Mouse (Mus musculus) liver, embryonic 15.5 days (tissue): ENCODE data around the gene Pak6. TPM values are rescaled to one million over a fixed set of nuclear protein-coding genes. Genes with fewer than 3 reads are reported as not detected.
A peak's percentile ranks its signal among the peaks of the same experiment; 100 is the strongest.

ENCODE experiments used
- ATAC-seq: fragments of 200-750 bp; cut with Nextera tagmentation; 2 replicates; pipeline ENCODE4 v1.8.0; 2017; ENCODE audit warnings: moderate number of reproducible peaks, mild to moderate bottlenecking, moderate library complexity; ENCODE audit not compliant: insufficient read depth
- H3K27ac ChIP-seq: fragments of 300-500 bp; sonication (generic); replicated peaks from 2 replicates; pipeline ENCODE4 v1.5.1; 2015; ENCODE audit warnings: mild to moderate bottlenecking, inconsistent platforms
- H3K27me3 ChIP-seq: fragments of 300-500 bp; sonication (generic); 2 replicates; pipeline ENCODE4 v1.6.1; 2015; ENCODE audit warnings: mild to moderate bottlenecking, inconsistent platforms
- H3K36me3 ChIP-seq: fragments of 300-500 bp; sonication (generic); replicated peaks from 2 replicates; pipeline ENCODE4 v1.6.1; 2015; ENCODE audit warnings: moderate library complexity, mild to moderate bottlenecking, inconsistent platforms
- H3K4me1 ChIP-seq: fragments of 300-500 bp; sonication (generic); replicated peaks from 2 replicates; pipeline ENCODE4 v1.6.1; 2015; ENCODE audit warnings: inconsistent platforms
- H3K4me2 ChIP-seq: fragments of 300-500 bp; sonication (generic); 2 replicates; pipeline ENCODE4 v1.6.1; 2015; ENCODE audit warnings: moderate library complexity, mild to moderate bottlenecking, inconsistent platforms
- H3K4me3 ChIP-seq: fragments of 300-500 bp; sonication (generic); replicated peaks from 2 replicates; pipeline ENCODE4 v1.5.1; 2015; ENCODE audit warnings: mild to moderate bottlenecking, inconsistent platforms
- H3K9ac ChIP-seq: fragments of 300-500 bp; sonication (generic); 2 replicates; pipeline ENCODE4 v1.6.1; 2015; ENCODE audit warnings: moderate library complexity, mild to moderate bottlenecking, inconsistent platforms
- H3K9me3 ChIP-seq: fragments of 300-500 bp; sonication (generic); replicated peaks from 2 replicates; pipeline ENCODE4 v1.6.1; 2016; ENCODE audit warnings: inconsistent platforms
- WGBS: fragments of 180-500 bp; shearing (Covaris S2); methylation state at CpG from one replicate; pipeline ENCODE4 v1.1.7; 2015; ENCODE audit warnings: mixed read lengths; ENCODE audit not compliant: insufficient replicate concordance; 5-methylcytosine and 5-hydroxymethylcytosine counted together
- polyA plus RNA-seq: library from polyadenylated mRNA; unstranded; fragments of >200 nt; fragmentation: Nextera tagmentation; extraction: Ambion mirVana; gene quantifications from 2 replicates; pipeline ENCODE4 v1.2.1, GENCODE M21; 2015

Pak6 gene
- polyA plus RNA-seq, 1 experiment from 2014 or later: 0.45 TPM

GRCm38 (mm10) chr2:118682544-118683260 is 19.6 kb downstream of the Pak6 start:
- H3K4me1 ChIP-seq: peaks cover 9% of the 10 kb centered on the region
- no peak for ATAC-seq
- no peaks in the 10 kb centered on the region for H3K36me3 ChIP-seq
- H3K4me2 ChIP-seq: no peak overlapping the region
- H3K9me3 ChIP-seq: no peaks in the 10 kb centered on the region
- H3K27me3 ChIP-seq: peaks cover 43% of the 10 kb centered on the region
- no peak overlapping the region for H3K9ac ChIP-seq
- H3K27ac ChIP-seq: no peak overlapping the region
- WGBS: 39% methylated on average over 8 of the region's 8 CpGs
- H3K4me3 ChIP-seq: no peak overlapping the region

DNA sequence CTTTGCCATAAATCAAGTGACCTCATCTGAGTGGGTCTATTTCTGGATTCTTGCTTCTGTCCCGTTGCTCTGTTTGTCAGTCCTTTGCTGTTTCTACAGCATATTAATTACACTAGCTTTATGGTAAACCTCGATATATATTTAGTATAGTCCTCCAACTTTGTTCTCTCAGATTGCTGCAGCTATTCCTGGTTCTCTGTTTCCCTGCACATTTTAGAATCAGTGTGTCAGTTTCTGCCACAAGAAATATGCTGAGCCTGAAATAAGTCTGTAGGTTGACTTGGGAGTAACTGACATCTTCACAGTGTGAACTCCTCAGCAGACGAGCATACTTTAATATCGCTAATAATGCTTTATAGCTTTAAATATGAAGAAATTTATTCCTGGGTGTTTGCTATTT is 22.0 kb downstream of the Pak6 start:
- H3K27me3 ChIP-seq: peaks cover 32% of the 10 kb centered on the region
- peaks cover 5% of the 10 kb centered on the region for H3K4me1 ChIP-seq
- no peak overlapping the region for H3K4me2 ChIP-seq
- no peaks in the 10 kb centered on the region for H3K9me3 ChIP-seq
- H3K36me3 ChIP-seq: no peaks in the 10 kb centered on the region
- H3K9ac ChIP-seq: no peak overlapping the region
- no peak for ATAC-seq
- 71% methylated on average over 4 of the region's 4 CpGs for WGBS
- H3K4me3 ChIP-seq: no peak overlapping the region
- no peak overlapping the region for H3K27ac ChIP-seq

DNA sequence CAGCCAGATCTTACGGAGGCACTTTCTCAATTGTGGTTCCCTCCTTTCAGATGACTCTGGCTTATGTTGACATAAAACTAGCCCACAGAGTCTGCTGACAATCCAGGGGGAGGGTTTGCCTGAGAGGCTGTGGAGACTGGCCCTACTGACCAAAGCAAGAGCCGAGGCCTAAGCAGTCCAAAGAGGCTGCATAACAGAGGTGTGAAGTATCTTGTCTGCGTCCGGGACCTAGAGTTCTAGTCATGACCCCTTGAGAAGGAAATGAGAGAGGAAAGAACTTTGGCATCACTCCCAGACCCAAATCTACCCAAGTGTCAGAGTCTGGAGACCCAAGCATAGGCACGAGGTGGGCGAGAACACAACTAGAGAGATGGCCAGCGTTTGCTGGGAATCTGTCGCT is 23.6 kb downstream of the Pak6 start:
- Histone ChIP-seq H3K9me3 (no peaks in the 10 kb centered on the region), H3K36me3 (no peaks in the 10 kb centered on the region), H3K4me2 (no peak overlapping the region), H3K4me1 (peaks cover 5% of the 10 kb centered on the region), H3K27me3 (peaks cover 29% of the 10 kb centered on the region; the same call in 1 of the 2 replicates), H3K9ac (no peak overlapping the region), H3K27ac (no peak overlapping the region), H3K4me3 (no peak overlapping the region)
- no peak for ATAC-seq
- WGBS: 63% methylated on average over 8 of the region's 8 CpGs

DNA sequence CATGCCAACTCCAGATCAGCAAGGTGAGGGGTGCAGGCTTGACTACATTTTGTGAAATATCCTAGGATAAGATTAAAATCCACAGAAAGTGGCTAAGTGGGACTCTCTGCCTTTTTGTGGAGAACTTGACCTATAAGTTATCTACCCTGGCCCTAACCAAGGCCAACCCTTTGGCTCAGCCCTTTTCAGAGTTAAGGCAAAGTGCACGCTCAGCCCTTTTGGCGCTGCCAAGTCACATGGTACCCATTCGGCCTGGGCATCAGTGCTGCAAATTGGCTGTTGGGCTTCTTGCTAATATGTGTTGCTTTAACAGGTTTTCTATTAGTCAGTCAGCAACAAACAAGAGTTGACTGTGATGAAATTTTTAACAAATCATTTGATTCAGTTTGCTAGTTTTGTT is 24.7 kb downstream of the Pak6 start:
- H3K9ac ChIP-seq: no peak overlapping the region
- H3K4me2 ChIP-seq: no peak overlapping the region
- WGBS: 79% methylated on average over 3 of the region's 3 CpGs
- no peak overlapping the region for H3K4me3 ChIP-seq
- H3K9me3 ChIP-seq: no peaks in the 10 kb centered on the region
- peaks cover 21% of the 10 kb centered on the region; the same call in 1 of the 2 replicates for H3K27me3 ChIP-seq
- no peaks in the 10 kb centered on the region; the same call in 1 of the 2 replicates for H3K4me1 ChIP-seq
- no peak for ATAC-seq
- no peak overlapping the region for H3K27ac ChIP-seq
- no peaks in the 10 kb centered on the region for H3K36me3 ChIP-seq

GRCm38 (mm10) chr2:118689875-118690274 is 26.8 kb downstream of the Pak6 start:
- no peak overlapping the region for H3K27ac ChIP-seq
- 62% methylated on average over 10 of the region's 10 CpGs for WGBS

GRCm38 (mm10) chr2:118693370-118693966 is 30.4 kb downstream of the Pak6 start:
- no peaks in the 10 kb centered on the region for H3K36me3 ChIP-seq
- H3K4me3 ChIP-seq: no peak overlapping the region
- H3K9me3 ChIP-seq: no peaks in the 10 kb centered on the region
- H3K9ac ChIP-seq: no peak overlapping the region
- ATAC-seq: no peak
- H3K27ac ChIP-seq: no peak overlapping the region
- peaks cover 12% of the 10 kb centered on the region for H3K4me1 ChIP-seq
- H3K4me2 ChIP-seq: no peak overlapping the region
- peaks cover 53% of the 10 kb centered on the region for H3K27me3 ChIP-seq
- 74% methylated on average over 19 of the region's 19 CpGs for WGBS

More at GRCm38 (mm10) chr2:118689875-118690274, 26.8 kb downstream of the Pak6 start:
- no peaks in the 10 kb centered on the region for H3K36me3 ChIP-seq
- no peak overlapping the region for H3K9ac ChIP-seq
- peaks cover 31% of the 10 kb centered on the region for H3K27me3 ChIP-seq
- no peaks in the 10 kb centered on the region for H3K9me3 ChIP-seq
- ATAC-seq: no peak
- no peak overlapping the region for H3K4me3 ChIP-seq
- H3K4me1 ChIP-seq: no peaks in the 10 kb centered on the region
- no peak overlapping the region for H3K4me2 ChIP-seq

DNA sequence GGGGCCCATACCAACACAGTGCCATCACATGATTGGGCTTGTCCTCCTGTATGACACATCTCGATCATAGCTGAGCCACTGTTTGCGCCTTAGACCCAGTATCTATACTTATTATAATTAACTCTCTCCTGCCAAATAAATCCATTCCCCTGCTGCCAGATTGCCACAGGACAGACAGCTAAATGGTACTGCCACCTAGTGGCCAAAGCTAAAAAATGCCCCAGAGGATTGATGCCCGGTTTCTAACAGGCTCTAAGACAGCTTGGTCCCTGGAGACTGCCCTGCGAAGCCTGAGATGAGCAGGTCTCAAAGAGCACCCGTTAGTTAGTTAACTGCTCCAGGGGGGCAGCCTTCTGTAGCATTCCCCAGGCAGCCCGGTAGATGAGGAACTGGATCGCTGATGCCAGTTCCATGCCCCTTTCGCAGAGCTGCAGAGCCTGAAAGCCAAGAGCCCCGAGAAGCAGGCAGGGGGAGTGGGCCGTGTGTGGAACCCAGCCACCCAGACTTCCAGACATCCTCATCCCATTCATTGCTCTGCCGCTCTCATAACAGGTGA is 32.7 kb downstream of the Pak6 start:
- peaks cover 21% of the 10 kb centered on the region for H3K4me1 ChIP-seq
- peaks cover 61% of the 10 kb centered on the region for H3K27me3 ChIP-seq
- no peaks in the 10 kb centered on the region for H3K36me3 ChIP-seq
- no peak overlapping the region for H3K9ac ChIP-seq
- peak overlapping the region; percentile 27; the same call in 1 of the 2 replicates for H3K4me2 ChIP-seq
- ATAC-seq: no peak
- no peak overlapping the region for H3K27ac ChIP-seq
- no peaks in the 10 kb centered on the region for H3K9me3 ChIP-seq
- WGBS: 34% methylated on average over 11 of the region's 11 CpGs
- no peak overlapping the region for H3K4me3 ChIP-seq

DNA sequence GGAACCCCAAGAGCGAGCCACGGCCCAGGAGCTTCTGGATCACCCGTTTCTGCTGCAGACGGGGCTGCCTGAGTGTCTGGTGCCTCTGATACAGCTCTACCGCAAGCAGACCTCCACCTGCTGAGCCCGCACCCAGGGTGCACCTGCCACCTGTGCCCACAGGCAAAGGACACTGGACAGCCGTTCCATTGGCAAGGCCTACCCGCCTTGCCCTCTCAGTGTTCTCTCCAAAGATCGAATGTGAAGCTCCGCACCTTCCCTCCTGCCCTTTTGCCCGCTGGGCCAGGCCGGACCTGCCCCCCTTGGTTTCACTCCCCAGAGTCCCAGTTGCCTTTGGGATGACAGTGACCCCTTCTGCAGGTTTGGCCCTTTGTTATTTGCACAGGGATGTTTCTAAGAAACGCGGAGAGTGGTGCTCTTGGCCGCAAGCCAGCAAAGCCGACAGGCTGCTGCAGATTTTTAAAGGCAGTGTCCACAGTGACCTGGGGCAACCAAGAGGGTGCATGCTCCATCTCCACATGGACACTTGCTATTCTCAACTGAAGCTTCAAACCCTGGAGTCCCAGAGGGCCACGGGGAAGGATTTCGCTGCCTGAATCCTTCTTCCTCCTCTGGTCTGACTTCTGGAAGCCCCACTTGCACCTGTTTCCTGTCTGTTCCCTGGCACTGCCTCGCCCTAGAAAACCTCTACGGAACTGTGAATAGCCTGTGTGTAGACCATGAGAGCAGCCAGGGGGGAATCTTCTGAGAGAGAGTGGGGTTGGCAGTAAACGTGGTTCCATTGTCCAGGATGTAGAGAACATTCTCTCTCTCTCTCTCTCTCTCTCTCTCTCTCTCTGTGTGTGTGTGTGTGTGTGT is 33.6 kb downstream of the Pak6 start:
- Histone ChIP-seq H3K9ac (no peak overlapping the region), H3K4me3 (no peak overlapping the region), H3K4me2 (peak overlapping the region; percentile 27), H3K9me3 (no peaks in the 10 kb centered on the region), H3K36me3 (no peaks in the 10 kb centered on the region), H3K27me3 (peaks cover 70% of the 10 kb centered on the region), H3K27ac (no peak overlapping the region), H3K4me1 (peaks cover 24% of the 10 kb centered on the region)
- ATAC-seq: 0 out of 2 replicates have a peak, but pooled peaks have one; percentile 13
- WGBS: 42% methylated on average over 21 of the region's 21 CpGs

DNA sequence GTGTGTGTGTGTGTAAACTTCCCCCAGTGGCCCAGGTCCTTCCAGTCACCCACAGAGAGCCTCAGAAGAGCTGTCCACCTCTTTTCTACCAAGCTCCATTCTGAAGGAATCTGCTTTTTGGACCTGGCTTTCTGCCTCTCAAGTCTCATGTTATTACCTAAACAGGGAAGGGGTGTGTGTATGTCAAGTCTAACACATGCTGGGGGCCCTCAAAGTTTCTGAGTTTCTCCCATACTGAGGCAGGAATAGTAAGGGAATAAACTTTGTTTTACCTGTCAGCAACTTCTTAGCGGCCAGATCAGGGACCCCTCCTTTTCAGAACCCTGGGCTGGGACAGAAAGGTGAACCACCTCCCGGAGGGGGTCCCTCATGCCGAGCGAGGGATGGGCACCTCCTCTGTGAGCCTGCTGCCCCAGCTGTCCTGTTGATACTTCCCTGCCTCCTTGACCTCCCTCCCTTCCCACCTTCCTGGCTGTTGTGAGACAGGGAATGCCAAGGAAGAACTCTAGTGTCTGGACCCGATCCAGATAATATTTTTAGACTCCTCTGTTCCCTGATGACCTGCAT is 34.3 kb downstream of the Pak6 start:
- no peak overlapping the region for H3K27ac ChIP-seq
- no peaks in the 10 kb centered on the region for H3K9me3 ChIP-seq
- no peak for ATAC-seq
- no peak overlapping the region for H3K4me3 ChIP-seq
- H3K4me1 ChIP-seq: peaks cover 30% of the 10 kb centered on the region
- no peak overlapping the region for H3K4me2 ChIP-seq
- 57% methylated on average over 5 of the region's 5 CpGs for WGBS
- H3K36me3 ChIP-seq: no peaks in the 10 kb centered on the region
- H3K9ac ChIP-seq: no peak overlapping the region
- peaks cover 77% of the 10 kb centered on the region for H3K27me3 ChIP-seq

GRCm38 (mm10) chr2:118697955-118698354 is 34.9 kb downstream of the Pak6 start:
- peaks cover 35% of the 10 kb centered on the region for H3K4me1 ChIP-seq
- 54% methylated on average over 7 of the region's 7 CpGs for WGBS
- no peak overlapping the region for H3K4me3 ChIP-seq
- H3K36me3 ChIP-seq: no peaks in the 10 kb centered on the region
- no peaks in the 10 kb centered on the region for H3K9me3 ChIP-seq
- no peak for ATAC-seq
- peaks cover 83% of the 10 kb centered on the region for H3K27me3 ChIP-seq
- H3K27ac ChIP-seq: no peak overlapping the region
- no peak overlapping the region for H3K4me2 ChIP-seq
- no peak overlapping the region for H3K9ac ChIP-seq
